Mouse (Mus musculus) urinary bladder, postnatal 25 days (tissue): ENCODE measurements at regions not wholly inside any gene's neighbourhood (a gene's known extent, or its start where the extent isn't known, plus 50 kb on each side); places are given as distances from the start of the nearest gene placed in this dataset.
A peak's percentile ranks its signal among the peaks of the same experiment; 100 is the strongest.

Experiments used
- DNase-seq: peaks from one replicate; pipeline ENCODE4 v3.0.0; 2022; ENCODE audit warnings: low spot score

GRCm38 (mm10) chr7:95814865-95815264 is 356.2 kb upstream of the Tenm4 start:
- no peak for DNase-seq

GRCm38 (mm10) chr7:95823539-95823938 is 347.5 kb upstream of the Tenm4 start:
- DNase-seq: no peak

GRCm38 (mm10) chr7:95829889-95830288 is 341.2 kb upstream of the Tenm4 start:
- no peak for DNase-seq

- DNase-seq: no peak
Observed at GRCm38 (mm10) chr7:95834236-95834919, 336.7 kb upstream of the Tenm4 start.

GRCm38 (mm10) chr7:95840476-95840875 is 330.6 kb upstream of the Tenm4 start:
- DNase-seq: no peak

- DNase-seq: no peak
Observed at GRCm38 (mm10) chr7:95849874-95850273, 321.2 kb upstream of the Tenm4 start.

GRCm38 (mm10) chr7:95852630-95853029 is 318.4 kb upstream of the Tenm4 start:
- DNase-seq: no peak

GRCm38 (mm10) chr7:95853225-95853812 is 317.7 kb upstream of the Tenm4 start:
- DNase-seq: peak; percentile 9

- no peak for DNase-seq
Observed at GRCm38 (mm10) chr7:95858247-95858646, 312.8 kb upstream of the Tenm4 start.

- no peak for DNase-seq
Observed at GRCm38 (mm10) chr7:95864233-95864632, 306.8 kb upstream of the Tenm4 start.

GRCm38 (mm10) chr7:95865270-95865669 is 305.8 kb upstream of the Tenm4 start:
- no peak for DNase-seq

GRCm38 (mm10) chr7:95868753-95869152 is 302.3 kb upstream of the Tenm4 start:
- no peak for DNase-seq

- no peak for DNase-seq
Observed at GRCm38 (mm10) chr7:95880576-95881267, 290.3 kb upstream of the Tenm4 start.

GRCm38 (mm10) chr7:95901524-95901923 is 269.5 kb upstream of the Tenm4 start:
- no peak for DNase-seq

GRCm38 (mm10) chr7:95914406-95915080 is 256.5 kb upstream of the Tenm4 start:
- DNase-seq: no peak

- no peak for DNase-seq
Observed at GRCm38 (mm10) chr7:95919932-95920331, 251.1 kb upstream of the Tenm4 start.

- DNase-seq: no peak
Observed at GRCm38 (mm10) chr7:95924805-95925204, 246.2 kb upstream of the Tenm4 start.

GRCm38 (mm10) chr7:95926119-95927039 is 244.7 kb upstream of the Tenm4 start:
- DNase-seq: no peak

GRCm38 (mm10) chr7:95936599-95936998 is 234.4 kb upstream of the Tenm4 start:
- no peak for DNase-seq

GRCm38 (mm10) chr7:95943420-95943819 is 227.6 kb upstream of the Tenm4 start:
- no peak for DNase-seq

- DNase-seq: no peak
Observed at GRCm38 (mm10) chr7:95952395-95952794, 218.7 kb upstream of the Tenm4 start.

GRCm38 (mm10) chr7:95954511-95954910 is 216.5 kb upstream of the Tenm4 start:
- DNase-seq: no peak
